Mouse (Mus musculus): ENCODE measurements around the gene Ngdn. TPM values are rescaled to one million over a fixed set of nuclear protein-coding genes. Genes with fewer than 3 reads are reported as not detected.

Ngdn gene
- total RNA-seq, 1 experiment, result 53.5 TPM

GRCm38 (mm10) chr14:55055167-55055834 lies 40.0 kb downstream of the Ngdn start:
- H3K9ac ChIP-seq (ENCODE audit: insufficient read depth, low read depth, low read length, poor library complexity, severe bottlenecking), result no peak overlapping the region
- H3K4me3 ChIP-seq (ENCODE audit: insufficient read depth in 1 of 2, low read depth in 1 of 2, low read length in 2 of 2, poor library complexity in 1 of 2, severe bottlenecking in 1 of 2), result no peak overlapping the region
- in situ Hi-C loops (cut with MboI; ENCODE audit: low sequenced_read_pairs in 2 of 2, unreplicated experiment in 2 of 2), result no loop called here
- H3K27ac ChIP-seq (ENCODE audit: insufficient read depth, low read depth, low read length, poor library complexity, severe bottlenecking), result no peak overlapping the region
- H3K9me3 ChIP-seq (ENCODE audit: control insufficient read depth, insufficient read depth, low read depth, low read length), result no peaks in the 10 kb centered on the region
- H3K4me1 ChIP-seq (ENCODE audit: control insufficient read depth in 2 of 2, insufficient read depth in 2 of 2, low read length in 2 of 2, poor library complexity in 1 of 2), result peaks cover 7 to 9% of the 10 kb centered on the region in 2 experiments; a peak in 3 of 4 replicates
- no peak for DNase-seq (ENCODE audit: low read depth, low spot score)
- TF ChIP-seq MAFK (IDR thresholded peaks at IDR 0.05; ENCODE audit: insufficient read depth, low read depth, low read length) (no peak), ZNF384 (IDR thresholded peaks at IDR 0.05; ENCODE audit: low read depth, low read length) (no peak), CHD2 (IDR thresholded peaks at IDR 0.05; ENCODE audit: low read depth, low read length) (no peak), HCFC1 (IDR thresholded peaks at IDR 0.05; ENCODE audit: borderline replicate concordance, insufficient read depth, low read length) (no peak), ZC3H11A (IDR thresholded peaks at IDR 0.05; ENCODE audit: borderline replicate concordance, low read depth, low read length) (no peak)
- no peaks in the 10 kb centered on the region for H3K36me3 ChIP-seq (ENCODE audit: control insufficient read depth, insufficient read depth, low read length, poor library complexity, severe bottlenecking)

GRCm38 (mm10) chr14:55059009-55059408 lies 43.8 kb downstream of the Ngdn start:
- Histone ChIP-seq H3K9ac (ENCODE audit: insufficient read depth, low read depth, low read length, poor library complexity, severe bottlenecking) (no peak overlapping the region), H3K4me3 (ENCODE audit: insufficient read depth in 1 of 2, low read depth in 1 of 2, low read length in 2 of 2, poor library complexity in 1 of 2, severe bottlenecking in 1 of 2) (no peak overlapping the region), H3K27ac (ENCODE audit: insufficient read depth, low read depth, low read length, poor library complexity, severe bottlenecking) (no peak overlapping the region), H3K4me1 (ENCODE audit: control insufficient read depth in 2 of 2, insufficient read depth in 2 of 2, low read length in 2 of 2, poor library complexity in 1 of 2) (peaks cover 7 to 24% of the 10 kb centered on the region in 2 experiments; a peak in 3 of 4 replicates), H3K36me3 (ENCODE audit: control insufficient read depth, insufficient read depth, low read length, poor library complexity, severe bottlenecking) (peaks cover 4% of the 10 kb centered on the region; the same call in 1 of the 2 replicates), H3K9me3 (ENCODE audit: control insufficient read depth, insufficient read depth, low read depth, low read length) (no peaks in the 10 kb centered on the region)
- in situ Hi-C loops (cut with MboI; ENCODE audit: low sequenced_read_pairs in 2 of 2, unreplicated experiment in 2 of 2), result no loop called here
- no peak for DNase-seq (ENCODE audit: low read depth, low spot score)
- TF ChIP-seq HCFC1 (IDR thresholded peaks at IDR 0.05; ENCODE audit: borderline replicate concordance, insufficient read depth, low read length) (no peak), MAFK (IDR thresholded peaks at IDR 0.05; ENCODE audit: insufficient read depth, low read depth, low read length) (no peak), ZNF384 (IDR thresholded peaks at IDR 0.05; ENCODE audit: low read depth, low read length) (no peak), ZC3H11A (IDR thresholded peaks at IDR 0.05; ENCODE audit: borderline replicate concordance, low read depth, low read length) (no peak), CHD2 (IDR thresholded peaks at IDR 0.05; ENCODE audit: low read depth, low read length) (no peak)

- Histone ChIP-seq H3K4me1 (ENCODE audit: control insufficient read depth in 2 of 2, insufficient read depth in 2 of 2, low read length in 2 of 2, poor library complexity in 1 of 2) (peaks cover 7 to 24% of the 10 kb centered on the region in 2 experiments; a peak in 3 of 4 replicates), H3K4me3 (ENCODE audit: insufficient read depth in 1 of 2, low read depth in 1 of 2, low read length in 2 of 2, poor library complexity in 1 of 2, severe bottlenecking in 1 of 2) (no peak overlapping the region), H3K9me3 (ENCODE audit: control insufficient read depth, insufficient read depth, low read depth, low read length) (no peaks in the 10 kb centered on the region), H3K27ac (ENCODE audit: insufficient read depth, low read depth, low read length, poor library complexity, severe bottlenecking) (no peak overlapping the region), H3K36me3 (ENCODE audit: control insufficient read depth, insufficient read depth, low read length, poor library complexity, severe bottlenecking) (peaks cover 6% of the 10 kb centered on the region), H3K9ac (ENCODE audit: insufficient read depth, low read depth, low read length, poor library complexity, severe bottlenecking) (no peak overlapping the region)
- no peak for DNase-seq (ENCODE audit: low read depth, low spot score)
- TF ChIP-seq ZC3H11A (IDR thresholded peaks at IDR 0.05; ENCODE audit: borderline replicate concordance, low read depth, low read length) (no peak), HCFC1 (IDR thresholded peaks at IDR 0.05; ENCODE audit: borderline replicate concordance, insufficient read depth, low read length) (no peak), CHD2 (IDR thresholded peaks at IDR 0.05; ENCODE audit: low read depth, low read length) (no peak), ZNF384 (IDR thresholded peaks at IDR 0.05; ENCODE audit: low read depth, low read length) (no peak), MAFK (IDR thresholded peaks at IDR 0.05; ENCODE audit: insufficient read depth, low read depth, low read length) (no peak)
- in situ Hi-C loops (cut with MboI; ENCODE audit: low sequenced_read_pairs in 2 of 2, unreplicated experiment in 2 of 2), result no loop called here
Measured at GRCm38 (mm10) chr14:55059931-55060330, 44.7 kb downstream of the Ngdn start.

- no peak for DNase-seq (ENCODE audit: low read depth, low spot score)
- Histone ChIP-seq H3K4me3 (ENCODE audit: insufficient read depth in 1 of 2, low read depth in 1 of 2, low read length in 2 of 2, poor library complexity in 1 of 2, severe bottlenecking in 1 of 2) (no peak overlapping the region), H3K9me3 (ENCODE audit: control insufficient read depth, insufficient read depth, low read depth, low read length) (no peaks in the 10 kb centered on the region), H3K36me3 (ENCODE audit: control insufficient read depth, insufficient read depth, low read length, poor library complexity, severe bottlenecking) (peaks cover 22% of the 10 kb centered on the region), H3K4me1 (ENCODE audit: control insufficient read depth in 2 of 2, insufficient read depth in 2 of 2, low read length in 2 of 2, poor library complexity in 1 of 2) (peaks cover 7 to 32% of the 10 kb centered on the region in 2 experiments; a peak in 3 of 4 replicates), H3K27ac (ENCODE audit: insufficient read depth, low read depth, low read length, poor library complexity, severe bottlenecking) (no peak overlapping the region), H3K9ac (ENCODE audit: insufficient read depth, low read depth, low read length, poor library complexity, severe bottlenecking) (peak overlapping the region; percentile 13; the same call in 1 of the 2 replicates)
- TF ChIP-seq ZNF384 (IDR thresholded peaks at IDR 0.05; ENCODE audit: low read depth, low read length), result no peak
- TF ChIP-seq ZC3H11A (IDR thresholded peaks at IDR 0.05; ENCODE audit: borderline replicate concordance, low read depth, low read length), result no peak
- no peak for TF ChIP-seq HCFC1 (IDR thresholded peaks at IDR 0.05; ENCODE audit: borderline replicate concordance, insufficient read depth, low read length)
- in situ Hi-C loops (cut with MboI; ENCODE audit: low sequenced_read_pairs in 2 of 2, unreplicated experiment in 2 of 2), result no loop called here
Measured at GRCm38 (mm10) chr14:55061845-55062244, 46.6 kb downstream of the Ngdn start.
